9 mouse cellular contexts compared by ENCODE assay signal in genomic region chr2:94398138-94398970, GRCm38 (mm10). TPM values are rescaled to one million over a fixed set of nuclear protein-coding genes. Genes with fewer than 3 reads are reported as not detected.
DNase-seq lines count a peak whose midpoint lies in the region; ATAC-seq lines count a peak whose summit lies in the region.
"Had no signal": no experiment of that assay in that cellular context is flagged by ENCODE, and none has a peak within 500 bp of the region (broad histone marks: within the 10 kb centered on the region; RNA-seq: fewer than 3 reads in every experiment).

No protein-coding gene starts in this region.

- H3K27me3 ChIP-seq in forebrain, embryonic 13.5 days: no peaks in the 10 kb centered on the region
- no peaks in the 10 kb centered on the region for H3K27me3 ChIP-seq in forebrain, embryonic 11.5 days (ENCODE audit: control insufficient read depth, insufficient read depth, low read length)
- H3K27me3 ChIP-seq in heart, embryonic 13.5 days (replicated peaks): no peaks in the 10 kb centered on the region
- H3K27me3 ChIP-seq in neural tube, embryonic 14.5 days (ENCODE audit: control insufficient read depth, insufficient read depth, low read length): no peaks in the 10 kb centered on the region
- H3K27me3 ChIP-seq: limb, embryonic 12.5 days had no signal

- peak; percentile 88 for ATAC-seq in forebrain, embryonic 13.5 days
- ATAC-seq in forebrain, embryonic 11.5 days (replicated peaks; ENCODE audit: low FRiP score): no peak
- no peak for ATAC-seq in heart, embryonic 13.5 days (ENCODE audit: extremely low read depth, insufficient number of reproducible peaks, low FRiP score, low TSS enrichment)
- peak; percentile 75; the same call in 1 of the 2 replicates for ATAC-seq in neural tube, embryonic 14.5 days (ENCODE audit: low read depth)

- H3K4me3 ChIP-seq in forebrain, embryonic 13.5 days: no peak overlapping the region
- H3K4me3 ChIP-seq in forebrain, embryonic 11.5 days (ENCODE audit: low read depth, low read length): no peak overlapping the region
- H3K4me3 ChIP-seq in heart, embryonic 13.5 days: no peak overlapping the region
- H3K4me3 ChIP-seq in neural tube, embryonic 14.5 days (ENCODE audit: low read depth, low read length): no peak overlapping the region
- H3K4me3 ChIP-seq: limb, embryonic 12.5 days had no signal

- no peak overlapping the region for H3K9ac ChIP-seq in forebrain, embryonic 13.5 days
- H3K9ac ChIP-seq in forebrain, embryonic 11.5 days (ENCODE audit: low read length): no peak overlapping the region
- H3K9ac ChIP-seq in heart, embryonic 13.5 days: peak overlapping the region; percentile 15
- no peak overlapping the region for H3K9ac ChIP-seq in neural tube, embryonic 14.5 days (replicated peaks; ENCODE audit: low read depth, low read length)
- H3K9ac ChIP-seq: limb, embryonic 12.5 days had no signal

- H3K36me3 ChIP-seq in forebrain, embryonic 13.5 days (ENCODE audit: poor library complexity, severe bottlenecking): no peaks in the 10 kb centered on the region
- no peaks in the 10 kb centered on the region for H3K36me3 ChIP-seq in forebrain, embryonic 11.5 days (ENCODE audit: control insufficient read depth, insufficient read depth, low read length)
- peaks cover 12% of the 10 kb centered on the region for H3K36me3 ChIP-seq in heart, embryonic 13.5 days
- no peaks in the 10 kb centered on the region for H3K36me3 ChIP-seq in neural tube, embryonic 14.5 days (ENCODE audit: control insufficient read depth, insufficient read depth, low read length)
- H3K36me3 ChIP-seq: limb, embryonic 12.5 days had no signal

- H3K4me1 ChIP-seq in forebrain, embryonic 13.5 days: peaks cover 17% of the 10 kb centered on the region
- no peaks in the 10 kb centered on the region for H3K4me1 ChIP-seq in forebrain, embryonic 11.5 days (replicated peaks; ENCODE audit: control insufficient read depth, insufficient read depth, low read length)
- peaks cover 48% of the 10 kb centered on the region for H3K4me1 ChIP-seq in heart, embryonic 13.5 days
- 0 out of 2 replicates have a peak, but pooled peaks cover 7% of the 10 kb centered on the region for H3K4me1 ChIP-seq in neural tube, embryonic 14.5 days (ENCODE audit: control insufficient read depth, insufficient read depth, low read length)
- H3K4me1 ChIP-seq: limb, embryonic 12.5 days had no signal

- 75% methylated on average over 8 of the region's 8 CpGs for WGBS in forebrain, embryonic 13.5 days
- WGBS in forebrain, embryonic 11.5 days: 75% methylated on average over 8 of the region's 8 CpGs
- WGBS in heart, embryonic 13.5 days: 57% methylated on average over 8 of the region's 8 CpGs
- WGBS in neural tube, embryonic 14.5 days: 56% methylated on average over 8 of the region's 8 CpGs

- no peak for DNase-seq in forebrain, embryonic 11.5 days (ENCODE audit: low spot score)
- DNase-seq in cerebellum, postnatal 25 days: peak; percentile 82
- DNase-seq in layer of hippocampus, postnatal 36 days: peak; percentile 62 to 78
- no peak for DNase-seq in spleen, adult 18-20 months
- no peak for DNase-seq in kidney, adult 9 months

- 0 out of 2 replicates have a peak overlapping the region, but pooled peaks have one; percentile 21 for H3K27ac ChIP-seq in forebrain, embryonic 13.5 days
- H3K27ac ChIP-seq in forebrain, embryonic 11.5 days (ENCODE audit: low read depth, low read length): no peak overlapping the region
- peak overlapping the region; percentile 8 for H3K27ac ChIP-seq in heart, embryonic 13.5 days (replicated peaks)
- peak overlapping the region; percentile 52 for H3K27ac ChIP-seq in neural tube, embryonic 14.5 days (ENCODE audit: low read depth, low read length)
- H3K27ac ChIP-seq: limb, embryonic 12.5 days had no signal

- no peak overlapping the region for H3K4me2 ChIP-seq in forebrain, embryonic 13.5 days
- no peak overlapping the region for H3K4me2 ChIP-seq in forebrain, embryonic 11.5 days (ENCODE audit: low read depth, low read length, severe bottlenecking)
- no peak overlapping the region for H3K4me2 ChIP-seq in heart, embryonic 13.5 days
- H3K4me2 ChIP-seq in neural tube, embryonic 14.5 days (ENCODE audit: low read depth, low read length): no peak overlapping the region
- H3K4me2 ChIP-seq: limb, embryonic 12.5 days had no signal

- no peaks in the 10 kb centered on the region for H3K9me3 ChIP-seq in forebrain, embryonic 13.5 days (replicated peaks)
- H3K9me3 ChIP-seq in forebrain, embryonic 11.5 days (ENCODE audit: control insufficient read depth, low read length): no peaks in the 10 kb centered on the region
- no peaks in the 10 kb centered on the region for H3K9me3 ChIP-seq in heart, embryonic 13.5 days
- no peaks in the 10 kb centered on the region for H3K9me3 ChIP-seq in neural tube, embryonic 14.5 days (ENCODE audit: control insufficient read depth, low read length)
- H3K9me3 ChIP-seq: limb, embryonic 12.5 days had no signal

RNA-seq across cellular contexts. Expression of gene Ttc17, which starts 8.1 kb away (rescaled TPM):
- 17.0 and 17.9 TPM in 2 replicates for polyA plus RNA-seq in forebrain, embryonic 13.5 days (2015; fragmentation: Nextera tagmentation; extraction: Ambion mirVana)
- polyA plus RNA-seq in forebrain, embryonic 11.5 days (2014; fragmentation: Nextera tagmentation; extraction: Ambion mirVana): 15.1 and 15.4 TPM in 2 replicates
- 13.7 and 14.9 TPM in 2 replicates for polyA plus RNA-seq in heart, embryonic 13.5 days (2015; fragmentation: Nextera tagmentation; extraction: Ambion mirVana)
- 10 to 100 TPM; 32.0 to 32.1 TPM for total RNA-seq in layer of hippocampus, postnatal 36 days (2021)
- polyA plus RNA-seq in neural tube, embryonic 14.5 days (2014; fragmentation: Nextera tagmentation; extraction: Ambion mirVana): 23.5 and 29.6 TPM in 2 replicates

RNA-seq across cellular contexts. Expression of gene Api5, which starts 39.6 kb away (rescaled TPM):
- polyA plus RNA-seq in forebrain, embryonic 13.5 days (2015; fragmentation: Nextera tagmentation; extraction: Ambion mirVana): 151 and 164 TPM in 2 replicates
- 249 and 252 TPM in 2 replicates for polyA plus RNA-seq in forebrain, embryonic 11.5 days (2014; fragmentation: Nextera tagmentation; extraction: Ambion mirVana)
- 74.8 and 77.3 TPM in 2 replicates for polyA plus RNA-seq in heart, embryonic 13.5 days (2015; fragmentation: Nextera tagmentation; extraction: Ambion mirVana)
- 10 to 100 TPM; 65.6 to 66.3 TPM for total RNA-seq in layer of hippocampus, postnatal 36 days (2021)
- 110 and 131 TPM in 2 replicates for polyA plus RNA-seq in neural tube, embryonic 14.5 days (2014; fragmentation: Nextera tagmentation; extraction: Ambion mirVana)

Comparison
In these comparisons a context has a peak if more than half of its experiments do, and no peak if none do; other contexts are left out.
1. ATAC-seq: peak in forebrain, embryonic 13.5 days (single experiment) and neural tube, embryonic 14.5 days (single experiment); none in forebrain, embryonic 11.5 days (single experiment) and heart, embryonic 13.5 days (single experiment).
2. DNase-seq: peak in cerebellum, postnatal 25 days (2 of 2) and layer of hippocampus, postnatal 36 days (2 of 2); none in forebrain, embryonic 11.5 days (single experiment), spleen, adult 18-20 months (0 of 2) and kidney, adult 9 months (single experiment).